Mouse (Mus musculus) stomach, embryonic 14.5 days (tissue): ENCODE data around the gene Wdr61. TPM values are rescaled to one million over a fixed set of nuclear protein-coding genes. Genes with fewer than 3 reads are reported as not detected.

ENCODE experiments used
- ATAC-seq: fragments of 200-750 bp; cut with Nextera tagmentation; 2 replicates; pipeline ENCODE4 v1.8.0; 2017; ENCODE audit warnings: low read depth, moderate TSS enrichment; ENCODE audit not compliant: insufficient number of reproducible peaks, insufficient read depth, low FRiP score
- H3K27ac ChIP-seq: fragments of 300-500 bp; sonication (generic); 2 replicates; pipeline ENCODE4 v1.5.1; 2014; ENCODE audit warnings: mild to moderate bottlenecking, low read length, moderate library complexity, mixed read lengths
- H3K27me3 ChIP-seq: fragments of 300-500 bp; sonication (generic); 2 replicates; pipeline ENCODE4 v1.6.1; 2014; ENCODE audit warnings: low read length, control low read depth, mixed read lengths; ENCODE audit not compliant: control insufficient read depth, insufficient read depth
- H3K36me3 ChIP-seq: fragments of 300-500 bp; sonication (generic); 2 replicates; pipeline ENCODE4 v1.6.1; 2014; ENCODE audit warnings: mild to moderate bottlenecking, control low read depth, low read length, moderate library complexity, mixed read lengths; ENCODE audit not compliant: control insufficient read depth, insufficient read depth
- H3K4me1 ChIP-seq: fragments of 300-500 bp; sonication (generic); 2 replicates; pipeline ENCODE4 v1.6.1; 2014; ENCODE audit warnings: low read length, control low read depth, mixed read lengths; ENCODE audit not compliant: control insufficient read depth, insufficient read depth
- H3K4me2 ChIP-seq: fragments of 300-500 bp; sonication (generic); replicated peaks from 2 replicates; pipeline ENCODE4 v1.6.1; 2014; ENCODE audit warnings: low read depth, low read length, control low read depth
- H3K4me3 ChIP-seq: fragments of 300-500 bp; sonication (generic); 2 replicates; pipeline ENCODE4 v1.5.1; 2014; ENCODE audit warnings: low read depth, low read length, control low read depth
- H3K9ac ChIP-seq: fragments of 300-500 bp; sonication (generic); replicated peaks from 2 replicates; pipeline ENCODE4 v1.6.1; 2014; ENCODE audit warnings: low read depth, mild to moderate bottlenecking, control low read depth, low read length, moderate library complexity, mixed read lengths
- H3K9me3 ChIP-seq: fragments of 300-500 bp; sonication (generic); 2 replicates; pipeline ENCODE4 v1.6.1; 2016; ENCODE audit warnings: low read depth, low read length, control low read depth; ENCODE audit not compliant: control insufficient read depth
- WGBS: fragments of 180-500 bp; shearing (Covaris S2); extraction: QIAGEN DNeasy Blood & Tissue Kit; methylation state at CpG from one replicate; pipeline ENCODE4 v1.1.7; 2014; 5-methylcytosine and 5-hydroxymethylcytosine counted together
- polyA plus RNA-seq: library from polyadenylated mRNA; unstranded; fragments of >200 nt; fragmentation: Nextera tagmentation; extraction: Ambion mirVana; gene quantifications from 2 replicates; pipeline ENCODE4 v1.2.1, GENCODE M21; 2014

Wdr61 gene
- polyA plus RNA-seq, 1 experiment from 2014 or later = 169 TPM

- 81% methylated on average over 4 of the region's 4 CpGs for WGBS
- no peaks in the 10 kb centered on the region for H3K9me3 ChIP-seq
- no peak for ATAC-seq
- no peaks in the 10 kb centered on the region for H3K4me1 ChIP-seq
- H3K27me3 ChIP-seq = no peaks in the 10 kb centered on the region
- no peak overlapping the region for H3K9ac ChIP-seq
- no peak overlapping the region for H3K27ac ChIP-seq
- H3K4me3 ChIP-seq = no peak overlapping the region
- H3K4me2 ChIP-seq = no peak overlapping the region
- no peaks in the 10 kb centered on the region for H3K36me3 ChIP-seq
Observed at GRCm38 (mm10) chr9:54743891-54744290, 9.6 kb upstream of the Wdr61 start.

DNA sequence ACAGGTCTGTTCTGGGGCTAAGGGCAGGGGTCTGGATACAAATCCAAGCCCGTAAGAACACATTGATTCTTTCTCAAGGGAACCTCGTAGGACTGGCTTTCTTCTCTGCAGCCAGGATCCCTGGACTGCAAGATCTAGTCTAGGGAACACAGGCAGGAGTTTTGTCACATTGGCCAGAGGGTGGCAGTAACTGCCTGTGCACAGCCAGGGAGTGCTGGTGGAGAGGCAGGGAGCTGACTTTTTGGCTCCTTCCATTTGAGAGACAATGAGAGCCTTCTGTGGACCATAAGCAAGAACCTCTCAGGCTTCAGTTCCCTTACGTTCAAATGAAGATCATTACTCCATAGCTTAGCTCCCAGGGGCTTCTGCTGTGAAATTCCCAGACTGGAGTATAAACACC is 4.1 kb upstream of the Wdr61 start:
- H3K4me3 ChIP-seq = no peak overlapping the region
- WGBS = 26% methylated on average over 3 of the region's 3 CpGs
- no peaks in the 10 kb centered on the region for H3K36me3 ChIP-seq
- no peak for ATAC-seq
- no peaks in the 10 kb centered on the region for H3K9me3 ChIP-seq
- H3K4me2 ChIP-seq = no peak overlapping the region
- no peak overlapping the region for H3K27ac ChIP-seq
- no peaks in the 10 kb centered on the region for H3K27me3 ChIP-seq
- H3K4me1 ChIP-seq = peaks cover 3% of the 10 kb centered on the region
- H3K9ac ChIP-seq = no peak overlapping the region

GRCm38 (mm10) chr9:54736284-54736701 is 2.0 kb upstream of the Wdr61 start:
- no peak overlapping the region for H3K4me2 ChIP-seq
- no peaks in the 10 kb centered on the region for H3K36me3 ChIP-seq
- H3K9me3 ChIP-seq = no peaks in the 10 kb centered on the region
- WGBS = 24% methylated on average over 9 of the region's 9 CpGs
- no peak for ATAC-seq
- H3K27ac ChIP-seq = no peak overlapping the region
- no peak overlapping the region for H3K9ac ChIP-seq
- no peak overlapping the region for H3K4me3 ChIP-seq
- H3K27me3 ChIP-seq = no peaks in the 10 kb centered on the region
- H3K4me1 ChIP-seq = peaks cover 10% of the 10 kb centered on the region

DNA sequence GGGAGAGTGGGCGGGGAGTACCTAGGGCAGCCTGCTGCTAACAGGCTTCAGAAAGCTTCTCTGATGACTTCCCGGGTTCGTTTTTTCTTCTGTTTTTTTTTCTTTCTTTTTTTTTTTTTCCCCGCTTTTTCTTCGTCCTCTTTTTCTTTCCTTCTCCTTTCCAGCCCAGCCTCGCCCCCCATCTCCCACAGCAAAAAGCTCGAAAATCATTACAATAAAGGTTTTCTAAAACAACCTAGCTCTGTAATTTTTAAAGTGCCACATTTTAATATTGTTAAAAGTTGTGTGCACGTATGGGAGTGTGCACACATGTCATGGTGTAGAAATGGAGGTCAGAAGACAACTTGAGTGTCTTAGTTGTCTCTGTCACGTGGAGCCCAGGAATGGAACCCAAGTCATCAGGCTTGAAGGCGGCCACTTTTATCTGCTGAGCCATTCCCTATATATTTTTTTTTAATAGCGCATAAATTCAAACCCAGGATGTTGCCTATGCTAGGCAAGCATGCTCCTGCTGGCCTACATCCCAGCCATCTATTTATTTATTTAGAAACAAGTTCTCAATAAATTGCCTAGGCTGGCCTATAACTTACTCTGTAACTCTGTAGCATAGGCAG is 427 bp upstream of the Wdr61 start:
- 21% methylated on average over 11 of the region's 11 CpGs for WGBS
- Histone ChIP-seq H3K27ac (no peak overlapping the region), H3K36me3 (no peaks in the 10 kb centered on the region; the same call in 1 of the 2 replicates), H3K4me1 (peaks cover 10% of the 10 kb centered on the region), H3K4me3 (peak overlapping the region; percentile 78), H3K4me2 (peak overlapping the region; percentile 37; the same call in 1 of the 2 replicates), H3K9ac (no peak overlapping the region), H3K27me3 (no peaks in the 10 kb centered on the region), H3K9me3 (no peaks in the 10 kb centered on the region)
- no peak for ATAC-seq

- Histone ChIP-seq H3K9me3 (no peaks in the 10 kb centered on the region), H3K9ac (no peak overlapping the region), H3K4me3 (no peak overlapping the region), H3K36me3 (peaks cover 21% of the 10 kb centered on the region), H3K27me3 (no peaks in the 10 kb centered on the region), H3K4me1 (peaks cover 10% of the 10 kb centered on the region), H3K4me2 (no peak overlapping the region), H3K27ac (no peak overlapping the region)
- ATAC-seq = no peak
- 92% methylated on average over 2 of the region's 2 CpGs for WGBS
Observed at GRCm38 (mm10) chr9:54732122-54732521, 2.2 kb downstream of the Wdr61 start.

GRCm38 (mm10) chr9:54726315-54726714 is 8.0 kb downstream of the Wdr61 start:
- no peaks in the 10 kb centered on the region for H3K9me3 ChIP-seq
- H3K27ac ChIP-seq = no peak overlapping the region
- no peak for ATAC-seq
- H3K4me1 ChIP-seq = no peaks in the 10 kb centered on the region
- H3K4me2 ChIP-seq = no peak overlapping the region
- peaks cover 72% of the 10 kb centered on the region for H3K36me3 ChIP-seq
- no peaks in the 10 kb centered on the region for H3K27me3 ChIP-seq
- H3K4me3 ChIP-seq = no peak overlapping the region
- WGBS = 79% methylated on average over 5 of the region's 5 CpGs
- no peak overlapping the region for H3K9ac ChIP-seq

- no peaks in the 10 kb centered on the region for H3K4me1 ChIP-seq
- no peak overlapping the region for H3K4me2 ChIP-seq
Observed at GRCm38 (mm10) chr9:54722596-54722995, 11.7 kb downstream of the Wdr61 start.

DNA sequence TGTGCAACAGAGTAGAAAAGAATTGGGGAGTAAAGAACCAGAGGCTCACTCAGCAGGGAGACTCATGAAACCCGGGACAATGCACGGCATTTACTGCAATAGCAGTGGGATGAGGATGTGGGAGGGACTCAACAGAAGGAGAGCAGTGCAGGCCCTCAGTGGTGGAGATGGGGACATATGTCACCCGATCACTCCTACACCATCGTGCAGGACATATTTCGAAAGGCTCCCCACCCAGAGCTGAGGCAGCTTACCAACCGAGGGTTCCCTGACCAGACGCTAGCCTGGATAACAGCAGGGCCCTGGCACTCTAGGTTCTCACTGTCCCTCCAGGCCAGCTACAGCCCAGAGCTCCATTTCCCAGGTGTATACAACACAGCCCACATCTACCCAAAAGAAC is 12.2 kb downstream of the Wdr61 start:
- Histone ChIP-seq H3K27ac (no peak overlapping the region), H3K4me3 (no peak overlapping the region), H3K27me3 (no peaks in the 10 kb centered on the region), H3K36me3 (peaks cover 79% of the 10 kb centered on the region), H3K4me2 (no peak overlapping the region), H3K9me3 (no peaks in the 10 kb centered on the region), H3K4me1 (no peaks in the 10 kb centered on the region), H3K9ac (no peak overlapping the region)
- no peak for ATAC-seq
- WGBS = 91% methylated on average over 7 of the region's 7 CpGs

More at GRCm38 (mm10) chr9:54722596-54722995, 11.7 kb downstream of the Wdr61 start:
- no peaks in the 10 kb centered on the region for H3K27me3 ChIP-seq
- H3K27ac ChIP-seq = no peak overlapping the region
- H3K9me3 ChIP-seq = no peaks in the 10 kb centered on the region
- WGBS = 83% methylated on average over 4 of the region's 4 CpGs
- no peak for ATAC-seq
- H3K4me3 ChIP-seq = no peak overlapping the region
- H3K36me3 ChIP-seq = peaks cover 79% of the 10 kb centered on the region
- no peak overlapping the region for H3K9ac ChIP-seq

DNA sequence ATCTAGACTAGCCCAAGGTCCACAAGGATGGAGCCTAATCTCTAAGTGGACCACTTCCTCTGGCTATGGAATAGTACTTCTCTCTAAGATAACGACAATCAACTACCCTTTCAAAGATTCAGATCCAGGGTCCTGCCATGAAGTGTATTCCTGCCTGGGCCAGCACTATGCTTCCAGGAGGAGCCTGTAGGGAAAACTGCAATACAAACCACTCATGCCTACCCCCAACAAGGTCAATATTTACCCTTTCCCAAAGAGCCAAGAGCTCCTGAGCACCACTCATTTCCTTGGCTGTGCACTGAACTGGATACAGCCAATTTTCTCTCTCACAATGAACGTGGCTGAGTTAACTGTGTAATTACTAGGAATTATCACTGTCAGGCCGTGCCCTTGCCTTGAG is 16.8 kb downstream of the Wdr61 start:
- 74% methylated on average over 3 of the region's 3 CpGs for WGBS
- Histone ChIP-seq H3K9ac (no peak overlapping the region), H3K4me2 (no peak overlapping the region), H3K4me3 (no peak overlapping the region), H3K27me3 (no peaks in the 10 kb centered on the region), H3K4me1 (no peaks in the 10 kb centered on the region), H3K9me3 (no peaks in the 10 kb centered on the region), H3K36me3 (peaks cover 74% of the 10 kb centered on the region), H3K27ac (no peak overlapping the region)
- ATAC-seq = no peak
